Mouse (Mus musculus) CD4-positive, CD25-positive, alpha-beta regulatory T cell (primary cell): ENCODE results near the gene Thap2. TPM values are rescaled to one million over a fixed set of nuclear protein-coding genes. Genes with fewer than 3 reads are reported as not detected.

Experiments used
- polyA plus RNA-seq: library from polyadenylated mRNA; unstranded; fragments of 100-300 nt; shearing (Covaris generic); gene quantifications from one replicate; pipeline ENCODE4 v1.2.1, GENCODE M21; 2017

Thap2 gene
- 10.7 TPM for polyA plus RNA-seq

DNA sequence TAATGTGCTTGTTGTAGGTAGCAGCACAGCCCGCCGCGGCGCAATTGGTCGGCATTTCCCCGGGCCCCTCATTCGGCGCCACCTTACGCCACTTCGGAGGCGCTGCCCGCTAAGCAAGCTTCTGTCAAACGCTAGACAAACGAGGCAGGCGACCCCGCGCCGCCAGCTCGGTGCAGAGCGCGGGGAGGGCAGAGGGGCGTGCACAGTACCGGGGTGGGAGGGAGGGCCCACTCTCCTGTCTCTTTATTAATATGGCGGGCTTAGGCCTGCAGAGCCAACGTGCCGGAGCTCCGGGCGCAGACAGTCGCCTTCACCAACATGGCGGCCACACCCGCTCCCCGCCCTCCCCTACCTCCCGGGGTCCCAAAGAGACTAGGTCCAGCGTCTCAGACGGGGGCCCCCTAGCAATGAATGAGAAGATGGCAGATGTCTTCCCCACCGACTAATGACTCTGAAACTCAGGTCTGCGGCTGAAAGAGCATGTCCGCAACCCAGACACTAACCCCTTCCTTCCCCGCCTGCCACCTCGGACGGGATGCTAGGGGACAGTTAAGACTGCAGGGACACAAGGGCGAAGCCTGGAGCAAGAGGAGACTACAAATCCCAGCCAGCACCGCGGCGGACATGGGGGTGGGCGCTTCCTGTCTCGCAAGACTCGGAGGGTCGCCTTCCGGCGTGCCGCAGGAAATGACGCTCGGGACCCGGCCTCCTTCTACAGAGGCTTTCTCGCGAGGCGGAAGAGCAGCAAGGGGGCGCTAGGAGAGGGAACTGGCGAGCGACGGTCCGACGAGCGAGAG lies at the start of gene Thap2, which contains the start of gene Zfc3h1:
Gene Thap2 (minus strand): TSS at position 223 of the 797 bp plus-strand sequence.
Gene Zfc3h1 (plus strand): TSS at position 739 of the 797 bp plus-strand sequence.

DNA sequence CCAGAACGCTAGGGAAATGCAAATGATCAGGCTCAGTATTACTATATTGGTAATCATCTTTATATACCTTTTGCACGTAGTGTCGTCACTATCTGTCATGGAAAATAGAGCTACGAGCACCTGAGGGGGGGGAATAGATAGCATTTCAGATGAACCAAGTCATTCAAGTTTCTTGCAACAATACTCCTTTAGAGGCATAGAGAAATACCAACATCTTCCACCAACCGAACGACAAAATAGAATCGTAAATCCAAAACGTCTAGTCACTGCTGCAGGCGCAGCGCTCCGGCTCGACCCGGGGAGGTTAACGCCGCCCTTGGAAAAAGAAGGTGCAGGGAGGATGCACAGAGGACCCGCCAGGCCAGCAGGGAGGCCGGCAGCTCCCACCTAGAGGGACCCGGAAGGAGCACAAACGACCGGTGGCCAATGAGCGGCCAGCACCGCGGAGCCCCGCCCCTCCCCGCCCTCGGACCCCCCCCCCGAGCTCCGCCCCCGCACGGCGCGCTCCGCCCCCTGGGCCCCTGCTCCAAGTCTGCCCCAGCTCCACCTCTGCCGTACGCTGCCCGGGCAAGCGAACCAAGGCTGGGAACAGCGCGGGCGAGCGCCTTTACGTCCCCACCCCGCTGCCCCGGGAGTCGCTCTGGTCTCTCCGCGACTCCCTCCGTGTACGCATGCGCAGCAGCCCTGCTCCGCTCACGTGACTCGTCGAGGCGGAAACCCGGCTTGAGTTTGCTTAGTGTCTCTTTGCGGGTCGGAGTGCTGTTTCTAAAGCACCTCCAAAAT lies 22.2 kb downstream of the Thap2 start, which contains the start of gene Tmem19:
Gene Tmem19 (minus strand): TSS at position 662 of the 783 bp plus-strand sequence.

Other genes starting within 250 kb of the Thap2 start
- 0.07 TPM for gene Tph2, start 199.4 kb downstream of the Thap2 start, polyA plus RNA-seq
- 94.8 TPM for gene Tbc1d15, start 133.0 kb downstream of the Thap2 start, polyA plus RNA-seq
- 57.7 TPM for gene Rab21, start 68.8 kb downstream of the Thap2 start, polyA plus RNA-seq
- 48.6 TPM for gene Tmem19, start 21.9 kb downstream of the Thap2 start, polyA plus RNA-seq
- gene Zfc3h1, start 516 bp upstream of the Thap2 start, polyA plus RNA-seq = 42.9 TPM
- not detected for gene A930009A15Rik, start 185.5 kb upstream of the Thap2 start, polyA plus RNA-seq
- 0.12 TPM for gene Lgr5, start 203.3 kb upstream of the Thap2 start, polyA plus RNA-seq